Mouse (Mus musculus): ENCODE data around the gene Susd5. TPM values are rescaled to one million over a fixed set of nuclear protein-coding genes. Genes with fewer than 3 reads are reported as not detected.

The Susd5 gene
- polyA plus RNA-seq (2015; fragmentation: Nextera tagmentation; extraction: Ambion mirVana) = 0.53 and 4.1 TPM in 2 replicates

- H3K27ac ChIP-seq = no peak within 1 kb of the TSS
- under 1% methylated on average over 60 of the region's 60 CpGs for WGBS
- H3K4me3 ChIP-seq = peak within 1 kb of the TSS; percentile 51
- ATAC-seq (replicated peaks; ENCODE audit: insufficient number of reproducible peaks, insufficient read depth, low FRiP score, low read depth) = 0 out of 2 replicates have a peak, but pooled peaks have one; percentile 29
- H3K4me1 ChIP-seq (replicated peaks) = peaks cover 10% of the 10 kb centered on the region
- no peaks in the 10 kb centered on the region for H3K9me3 ChIP-seq (replicated peaks)
- no peaks in the 10 kb centered on the region for H3K36me3 ChIP-seq
- H3K27me3 ChIP-seq = peaks cover 49% of the 10 kb centered on the region
- H3K4me2 ChIP-seq = peak within 1 kb of the TSS; percentile 87
- peak within 1 kb of the TSS; percentile 28; the same call in 1 of the 2 replicates for H3K9ac ChIP-seq
These were observed at the start of gene Susd5 for GRCm38 (mm10) chr9:114057090-114057796. Susd5 (plus strand) TSS chr9:114057140.

- H3K4me1 ChIP-seq (replicated peaks) = no peaks in the 10 kb centered on the region
- no peak overlapping the region for H3K9ac ChIP-seq
- H3K4me2 ChIP-seq = no peak overlapping the region
- WGBS = 91% methylated on average over 9 of the region's 9 CpGs
- no peak for ATAC-seq (replicated peaks; ENCODE audit: insufficient number of reproducible peaks, insufficient read depth, low FRiP score, low read depth)
- no peaks in the 10 kb centered on the region for H3K9me3 ChIP-seq (replicated peaks)
- no peak overlapping the region for H3K4me3 ChIP-seq
- no peaks in the 10 kb centered on the region for H3K36me3 ChIP-seq
- H3K27ac ChIP-seq = no peak overlapping the region
- H3K27me3 ChIP-seq = no peaks in the 10 kb centered on the region
These were observed 49.0 kb upstream of the Susd5 start for GRCm38 (mm10) chr9:114007850-114008350.

- ATAC-seq (replicated peaks; ENCODE audit: insufficient number of reproducible peaks, insufficient read depth, low FRiP score, low read depth) = no peak
- H3K9ac ChIP-seq = no peak overlapping the region
- H3K36me3 ChIP-seq = no peaks in the 10 kb centered on the region
- no peaks in the 10 kb centered on the region for H3K27me3 ChIP-seq
- no peak overlapping the region for H3K4me2 ChIP-seq
- H3K9me3 ChIP-seq (replicated peaks) = no peaks in the 10 kb centered on the region
- 49% methylated on average over 5 of the region's 5 CpGs for WGBS
- no peak overlapping the region for H3K27ac ChIP-seq
- H3K4me3 ChIP-seq = no peak overlapping the region
- no peaks in the 10 kb centered on the region for H3K4me1 ChIP-seq (replicated peaks)
These were observed 47.4 kb upstream of the Susd5 start for GRCm38 (mm10) chr9:114009526-114009925.

GRCm38 (mm10) chr9:114011203-114011602 is 45.7 kb upstream of the Susd5 start:
- WGBS = 62% methylated on average over 18 of the region's 18 CpGs
- H3K4me2 ChIP-seq = no peak overlapping the region
- no peak for ATAC-seq (replicated peaks; ENCODE audit: insufficient number of reproducible peaks, insufficient read depth, low FRiP score, low read depth)

GRCm38 (mm10) chr9:114014034-114014433 is 42.9 kb upstream of the Susd5 start:
- Histone ChIP-seq H3K9me3 (replicated peaks) (no peaks in the 10 kb centered on the region), H3K4me1 (replicated peaks) (no peaks in the 10 kb centered on the region), H3K27ac (no peak overlapping the region), H3K36me3 (no peaks in the 10 kb centered on the region), H3K9ac (no peak overlapping the region), H3K4me2 (no peak overlapping the region), H3K4me3 (no peak overlapping the region), H3K27me3 (no peaks in the 10 kb centered on the region)
- ATAC-seq (replicated peaks; ENCODE audit: insufficient number of reproducible peaks, insufficient read depth, low FRiP score, low read depth) = no peak
- WGBS = 55% methylated on average over 1 of the region's 1 CpGs

More at GRCm38 (mm10) chr9:114011203-114011602, 45.7 kb upstream of the Susd5 start:
- no peak overlapping the region for H3K9ac ChIP-seq
- H3K36me3 ChIP-seq = no peaks in the 10 kb centered on the region
- H3K4me1 ChIP-seq (replicated peaks) = no peaks in the 10 kb centered on the region
- H3K27me3 ChIP-seq = no peaks in the 10 kb centered on the region
- no peaks in the 10 kb centered on the region for H3K9me3 ChIP-seq (replicated peaks)
- H3K4me3 ChIP-seq = no peak overlapping the region
- no peak overlapping the region for H3K27ac ChIP-seq

GRCm38 (mm10) chr9:114015724-114016123 is 41.2 kb upstream of the Susd5 start:
- Histone ChIP-seq H3K4me1 (replicated peaks) (no peaks in the 10 kb centered on the region), H3K9ac (no peak overlapping the region), H3K36me3 (no peaks in the 10 kb centered on the region), H3K27ac (no peak overlapping the region), H3K9me3 (replicated peaks) (no peaks in the 10 kb centered on the region), H3K4me2 (no peak overlapping the region), H3K27me3 (no peaks in the 10 kb centered on the region), H3K4me3 (no peak overlapping the region)
- no peak for ATAC-seq (replicated peaks; ENCODE audit: insufficient number of reproducible peaks, insufficient read depth, low FRiP score, low read depth)
- 86% methylated on average over 4 of the region's 4 CpGs for WGBS

- ATAC-seq (replicated peaks; ENCODE audit: insufficient number of reproducible peaks, insufficient read depth, low FRiP score, low read depth) = no peak
- no peaks in the 10 kb centered on the region for H3K4me1 ChIP-seq (replicated peaks)
- no peak overlapping the region for H3K27ac ChIP-seq
- no peaks in the 10 kb centered on the region for H3K9me3 ChIP-seq (replicated peaks)
- no peak overlapping the region for H3K4me2 ChIP-seq
- H3K27me3 ChIP-seq = no peaks in the 10 kb centered on the region
- H3K36me3 ChIP-seq = no peaks in the 10 kb centered on the region
- H3K9ac ChIP-seq = no peak overlapping the region
- 74% methylated on average over 4 of the region's 4 CpGs for WGBS
- no peak overlapping the region for H3K4me3 ChIP-seq
These were observed 40.5 kb upstream of the Susd5 start for GRCm38 (mm10) chr9:114016402-114016801.

- WGBS = 82% methylated on average over 7 of the region's 7 CpGs
- Histone ChIP-seq H3K27me3 (no peaks in the 10 kb centered on the region), H3K4me2 (no peak overlapping the region), H3K9ac (no peak overlapping the region), H3K4me1 (replicated peaks) (no peaks in the 10 kb centered on the region), H3K36me3 (no peaks in the 10 kb centered on the region), H3K9me3 (replicated peaks) (no peaks in the 10 kb centered on the region), H3K4me3 (no peak overlapping the region), H3K27ac (no peak overlapping the region)
- ATAC-seq (replicated peaks; ENCODE audit: insufficient number of reproducible peaks, insufficient read depth, low FRiP score, low read depth) = no peak
These were observed 37.8 kb upstream of the Susd5 start for GRCm38 (mm10) chr9:114019012-114019762.

- 38% methylated on average over 4 of the region's 4 CpGs for WGBS
- H3K9ac ChIP-seq = no peak overlapping the region
- no peak for ATAC-seq (replicated peaks; ENCODE audit: insufficient number of reproducible peaks, insufficient read depth, low FRiP score, low read depth)
- no peak overlapping the region for H3K4me3 ChIP-seq
- no peaks in the 10 kb centered on the region for H3K27me3 ChIP-seq
- H3K36me3 ChIP-seq = no peaks in the 10 kb centered on the region
- H3K9me3 ChIP-seq (replicated peaks) = no peaks in the 10 kb centered on the region
- no peak overlapping the region for H3K27ac ChIP-seq
- no peak overlapping the region for H3K4me2 ChIP-seq
- H3K4me1 ChIP-seq (replicated peaks) = peaks cover 15% of the 10 kb centered on the region
These were observed 34.8 kb upstream of the Susd5 start for GRCm38 (mm10) chr9:114022141-114022540.

GRCm38 (mm10) chr9:114025182-114025581 is 31.8 kb upstream of the Susd5 start:
- no peak for ATAC-seq (replicated peaks; ENCODE audit: insufficient number of reproducible peaks, insufficient read depth, low FRiP score, low read depth)
- H3K4me3 ChIP-seq = no peak overlapping the region
- 49% methylated on average over 9 of the region's 9 CpGs for WGBS
- no peak overlapping the region for H3K27ac ChIP-seq
- H3K9ac ChIP-seq = no peak overlapping the region
- H3K36me3 ChIP-seq = no peaks in the 10 kb centered on the region
- H3K9me3 ChIP-seq (replicated peaks) = no peaks in the 10 kb centered on the region
- H3K27me3 ChIP-seq = no peaks in the 10 kb centered on the region
- H3K4me1 ChIP-seq (replicated peaks) = peaks cover 15% of the 10 kb centered on the region
- H3K4me2 ChIP-seq = no peak overlapping the region

GRCm38 (mm10) chr9:114025846-114026245 is 31.1 kb upstream of the Susd5 start:
- Histone ChIP-seq H3K9me3 (replicated peaks) (no peaks in the 10 kb centered on the region), H3K9ac (peak overlapping the region; percentile 56), H3K27me3 (no peaks in the 10 kb centered on the region), H3K4me1 (replicated peaks) (peaks cover 15% of the 10 kb centered on the region), H3K27ac (no peak overlapping the region), H3K36me3 (no peaks in the 10 kb centered on the region), H3K4me3 (peak overlapping the region; percentile 77), H3K4me2 (peak overlapping the region; percentile 94)
- no peak for ATAC-seq (replicated peaks; ENCODE audit: insufficient number of reproducible peaks, insufficient read depth, low FRiP score, low read depth)
- WGBS = 23% methylated on average over 8 of the region's 8 CpGs

All from heart, embryonic 15.5 days (tissue).